14 mouse cellular contexts compared by ENCODE assay signal in the genomic region with DNA sequence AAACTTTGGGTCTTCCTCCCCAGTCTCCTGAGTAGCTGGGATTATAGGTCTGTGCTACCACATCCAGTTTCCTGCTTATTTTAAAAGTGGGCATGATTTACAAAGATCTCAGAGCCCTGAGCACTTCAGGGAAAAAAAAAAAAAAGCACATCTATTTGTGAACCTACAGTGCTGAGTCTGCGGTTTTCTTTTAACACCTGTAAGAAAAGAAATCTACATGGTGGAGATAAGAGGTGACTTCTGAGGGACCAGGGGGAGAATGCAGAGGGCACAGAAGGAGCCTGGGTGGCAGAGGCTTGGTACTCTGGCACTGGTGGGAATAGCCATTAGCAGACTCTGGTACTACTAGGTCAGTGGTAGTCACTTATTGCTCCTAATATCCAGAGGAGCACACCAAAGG. TPM values are rescaled to one million over a fixed set of nuclear protein-coding genes. Genes with fewer than 3 reads are reported as not detected.
DNase-seq lines count a peak whose midpoint lies in the region; ATAC-seq and TF ChIP-seq lines count a peak whose summit lies in the region.
"Had no signal": no experiment of that assay in that cellular context is flagged by ENCODE, and none has a peak within 500 bp of the region (broad histone marks: within the 10 kb centered on the region; RNA-seq: fewer than 3 reads in every experiment).

No protein-coding gene starts in this region.

- 86% methylated on average over 1 of the region's 1 CpGs for WGBS in kidney, embryonic 15.5 days
- whole genome bisulfite sequencing in liver, embryonic 14.5 days (ENCODE audit: insufficient replicate concordance), result 62% methylated on average over 1 of the region's 1 CpGs
- WGBS in stomach, postnatal 0 days, result 79% methylated on average over 1 of the region's 1 CpGs

- H3K4me3 ChIP-seq in kidney, embryonic 15.5 days (replicated peaks), result no peak overlapping the region
- H3K4me3 ChIP-seq in testis, adult 2 months (ENCODE audit: control insufficient read depth, low read depth, low read length), result peak overlapping the region; percentile 77
- no peak overlapping the region for H3K4me3 ChIP-seq in liver, embryonic 14.5 days (ENCODE audit: insufficient read depth in 1 of 2, low read depth in 2 of 2, low read length in 2 of 2)
- no peak overlapping the region for H3K4me3 ChIP-seq in stomach, postnatal 0 days (ENCODE audit: low read depth, low read length)

- H3K4me2 ChIP-seq in kidney, embryonic 15.5 days, result no peak overlapping the region
- H3K4me2 ChIP-seq in liver, embryonic 14.5 days (ENCODE audit: low read depth), result peak overlapping the region; percentile 76; the same call in 1 of the 2 replicates
- H3K4me2 ChIP-seq in stomach, postnatal 0 days (replicated peaks; ENCODE audit: low read depth), result peak overlapping the region; percentile 90; the same call in 1 of the 2 replicates

- no peak overlapping the region for H3K9ac ChIP-seq in kidney, embryonic 15.5 days
- H3K9ac ChIP-seq in liver, embryonic 14.5 days (replicated peaks), result no peak overlapping the region
- no peak overlapping the region for H3K9ac ChIP-seq in stomach, postnatal 0 days (ENCODE audit: low read length)
- H3K9ac ChIP-seq: forebrain, postnatal 0 days; heart, embryonic 12.5 days had no signal

- peaks cover 5% of the 10 kb centered on the region; the same call in 1 of the 2 replicates for H3K27me3 ChIP-seq in kidney, embryonic 15.5 days
- H3K27me3 ChIP-seq in testis, adult 2 months (ENCODE audit: control insufficient read depth, insufficient read depth, low read length), result no peaks in the 10 kb centered on the region
- H3K27me3 ChIP-seq in liver, embryonic 14.5 days (ENCODE audit: control insufficient read depth, insufficient read depth, low read length), result no peaks in the 10 kb centered on the region
- no peaks in the 10 kb centered on the region for H3K27me3 ChIP-seq in stomach, postnatal 0 days (ENCODE audit: control insufficient read depth, insufficient read depth, low read length)

- no peak for ATAC-seq in kidney, embryonic 15.5 days (replicated peaks; ENCODE audit: low FRiP score)
- ATAC-seq in liver, embryonic 14.5 days (ENCODE audit: insufficient read depth), result no peak
- no peak for ATAC-seq in stomach, postnatal 0 days (ENCODE audit: low FRiP score, low TSS enrichment)
- ATAC-seq in cerebellum, adult (ENCODE audit: insufficient number of reproducible peaks, low FRiP score, low TSS enrichment), result no peak

- TF ChIP-seq CTCF in testis, adult 2 months (IDR thresholded peaks at IDR 0.05; ENCODE audit: control insufficient read depth, insufficient read depth, insufficient replicate concordance, low read depth, low read length), result no peak
- no peak for TF ChIP-seq CTCF in liver, embryonic 14.5 days (IDR thresholded peaks at IDR 0.05; ENCODE audit: low read depth)
- no peak for TF ChIP-seq CTCF in stomach, postnatal 0 days (IDR thresholded peaks at IDR 0.05; ENCODE audit: low read depth)

- H3K9me3 ChIP-seq in kidney, embryonic 15.5 days (replicated peaks), result no peaks in the 10 kb centered on the region
- H3K9me3 ChIP-seq in liver, embryonic 14.5 days (ENCODE audit: control insufficient read depth, low read length), result no peaks in the 10 kb centered on the region
- H3K9me3 ChIP-seq in stomach, postnatal 0 days (ENCODE audit: control insufficient read depth, low read length), result no peaks in the 10 kb centered on the region
- H3K9me3 ChIP-seq: heart, embryonic 12.5 days had no signal

- 0 out of 2 replicates have a peak overlapping the region, but pooled peaks have one; percentile 14 for H3K27ac ChIP-seq in kidney, embryonic 15.5 days
- H3K27ac ChIP-seq in testis, adult 2 months (ENCODE audit: control insufficient read depth, insufficient read depth, low read depth, low read length), result no peak overlapping the region
- peak overlapping the region; percentile 59 for H3K27ac ChIP-seq in liver, embryonic 14.5 days
- H3K27ac ChIP-seq in stomach, postnatal 0 days (replicated peaks), result peak overlapping the region; percentile 93
- H3K27ac ChIP-seq: hindbrain, postnatal 0 days had no signal

- H3K4me1 ChIP-seq in kidney, embryonic 15.5 days, result peaks cover 45% of the 10 kb centered on the region
- peaks cover 21% of the 10 kb centered on the region for H3K4me1 ChIP-seq in testis, adult 2 months (ENCODE audit: control insufficient read depth, insufficient read depth, low read length)
- H3K4me1 ChIP-seq in liver, embryonic 14.5 days (replicated peaks; ENCODE audit: control insufficient read depth in 2 of 2, insufficient read depth in 2 of 2, low read length in 1 of 2), result peaks cover 52 to 81% of the 10 kb centered on the region in 2 experiments
- H3K4me1 ChIP-seq in stomach, postnatal 0 days (replicated peaks; ENCODE audit: control insufficient read depth, insufficient read depth), result peaks cover 2% of the 10 kb centered on the region; the same call in 1 of the 2 replicates

- no peak for TF ChIP-seq POLR2A in testis, adult 2 months (IDR thresholded peaks at IDR 0.05; ENCODE audit: control insufficient read depth, low read depth, low read length)

- TF ChIP-seq EP300 in liver, embryonic 14.5 days (IDR thresholded peaks at IDR 0.05; ENCODE audit: low read depth), result no peak
- no peak for TF ChIP-seq EP300 in stomach, postnatal 0 days (optimal IDR thresholded peaks at IDR 0.05)

- no peak for DNase-seq in kidney, postnatal 36 days
- DNase-seq in testis, postnatal 10 days (ENCODE audit: low spot score), result no peak
- no peak for DNase-seq in liver, embryonic 14.5 days (ENCODE audit: low read depth in 3 of 3, low spot score in 3 of 3)
- no peak for DNase-seq in stomach, postnatal 0 days (ENCODE audit: low spot score)
- no peak for DNase-seq in frontal cortex, postnatal 14 days (ENCODE audit: low spot score in 2 of 2)
- DNase-seq: forebrain, postnatal 0 days; heart, postnatal 36 days; right cerebral cortex, postnatal 14 days; thymus, adult 18-20 months had no signal

- no peaks in the 10 kb centered on the region for H3K36me3 ChIP-seq in kidney, embryonic 15.5 days
- H3K36me3 ChIP-seq in testis, adult 2 months (ENCODE audit: control insufficient read depth, insufficient read depth, low read length), result no peaks in the 10 kb centered on the region
- no peaks in the 10 kb centered on the region for H3K36me3 ChIP-seq in liver, embryonic 14.5 days (replicated peaks; ENCODE audit: control insufficient read depth, insufficient read depth, low read depth)
- no peaks in the 10 kb centered on the region for H3K36me3 ChIP-seq in stomach, postnatal 0 days (ENCODE audit: control insufficient read depth, insufficient read depth, low read length)
- H3K36me3 ChIP-seq: heart, embryonic 12.5 days had no signal

RNA-seq across cellular contexts. Expression of gene Stard10, which starts 2.9 kb away (rescaled TPM):
- 55.4 and 58.5 TPM in 2 replicates for polyA plus RNA-seq in kidney, embryonic 15.5 days (2015; fragmentation: Nextera tagmentation; extraction: Ambion mirVana)
- 619 and 654 TPM in 2 replicates for polyA plus RNA-seq in testis, adult 2 months (2012; rRNA removed)
- polyA plus RNA-seq in liver, embryonic 14.5 days (2012; rRNA removed), result 71.0 and 71.8 TPM in 2 replicates
- polyA plus RNA-seq in liver, embryonic 14.5 days (2014; fragmentation: Nextera tagmentation; extraction: Ambion mirVana), result 98.2 and 102 TPM in 2 replicates
- polyA plus RNA-seq in stomach, postnatal 0 days (2015; fragmentation: Nextera tagmentation; extraction: Ambion mirVana), result 132 and 144 TPM in 2 replicates

RNA-seq across cellular contexts. Expression of gene Atg16l2, which starts 17.7 kb away (rescaled TPM):
- 17.4 and 18.5 TPM in 2 replicates for polyA plus RNA-seq in kidney, embryonic 15.5 days (2015; fragmentation: Nextera tagmentation; extraction: Ambion mirVana)
- polyA plus RNA-seq in testis, adult 2 months (2012; rRNA removed), result 2.2 and 2.9 TPM in 2 replicates
- polyA plus RNA-seq in liver, embryonic 14.5 days (2012; rRNA removed), result 3.1 and 3.5 TPM in 2 replicates
- polyA plus RNA-seq in liver, embryonic 14.5 days (2014; fragmentation: Nextera tagmentation; extraction: Ambion mirVana), result 1.3 and 1.8 TPM in 2 replicates
- 6.0 and 7.1 TPM in 2 replicates for polyA plus RNA-seq in stomach, postnatal 0 days (2015; fragmentation: Nextera tagmentation; extraction: Ambion mirVana)

RNA-seq across cellular contexts. Expression of gene Arap1, which starts 28.1 kb away (rescaled TPM):
- polyA plus RNA-seq in kidney, embryonic 15.5 days (2015; fragmentation: Nextera tagmentation; extraction: Ambion mirVana), result 78.9 and 97.1 TPM in 2 replicates
- polyA plus RNA-seq in testis, adult 2 months (2012; rRNA removed), result 4.9 and 7.9 TPM in 2 replicates
- polyA plus RNA-seq in liver, embryonic 14.5 days (2012; rRNA removed), result 13.3 and 13.7 TPM in 2 replicates
- 12.9 and 13.9 TPM in 2 replicates for polyA plus RNA-seq in liver, embryonic 14.5 days (2014; fragmentation: Nextera tagmentation; extraction: Ambion mirVana)
- polyA plus RNA-seq in stomach, postnatal 0 days (2015; fragmentation: Nextera tagmentation; extraction: Ambion mirVana), result 37.2 and 44.7 TPM in 2 replicates
